ENCODE assay signal across 8 mouse cellular contexts in genomic region chr12:53252572-53253422, GRCm38 (mm10). TPM values are rescaled to one million over a fixed set of nuclear protein-coding genes. Genes with fewer than 3 reads are reported as not detected.
DNase-seq lines count a peak whose midpoint lies in the region; ATAC-seq lines count a peak whose summit lies in the region.

No protein-coding gene starts in this region.

- ATAC-seq in embryonic facial prominence, embryonic 13.5 days (ENCODE audit: insufficient number of reproducible peaks, insufficient read depth, low FRiP score, low TSS enrichment, low read depth), result peak; percentile 63
- ATAC-seq in limb, embryonic 13.5 days (ENCODE audit: low FRiP score, low read depth), result peak; percentile 52
- peak; percentile 23; the same call in 1 of the 2 replicates for ATAC-seq in neural tube, embryonic 11.5 days (ENCODE audit: insufficient read depth, low FRiP score, low TSS enrichment)

- peak overlapping the region; percentile 90 for H3K27ac ChIP-seq in embryonic facial prominence, embryonic 13.5 days
- H3K27ac ChIP-seq in hindbrain, embryonic 10.5 days, result peak overlapping the region; percentile 100
- H3K27ac ChIP-seq in limb, embryonic 13.5 days, result peak overlapping the region; percentile 98
- H3K27ac ChIP-seq in neural tube, embryonic 11.5 days (ENCODE audit: low read depth, low read length), result peak overlapping the region; percentile 98

- peaks cover 23% of the 10 kb centered on the region for H3K4me1 ChIP-seq in embryonic facial prominence, embryonic 13.5 days
- peaks cover 53% of the 10 kb centered on the region for H3K4me1 ChIP-seq in hindbrain, embryonic 10.5 days (replicated peaks)
- peaks cover 36% of the 10 kb centered on the region for H3K4me1 ChIP-seq in limb, embryonic 13.5 days
- H3K4me1 ChIP-seq in neural tube, embryonic 11.5 days (ENCODE audit: control insufficient read depth, insufficient read depth, low read length), result peaks cover 26% of the 10 kb centered on the region

- no peaks in the 10 kb centered on the region for H3K9me3 ChIP-seq in embryonic facial prominence, embryonic 13.5 days
- H3K9me3 ChIP-seq in hindbrain, embryonic 10.5 days, result no peaks in the 10 kb centered on the region
- no peaks in the 10 kb centered on the region for H3K9me3 ChIP-seq in limb, embryonic 13.5 days
- H3K9me3 ChIP-seq in neural tube, embryonic 11.5 days (ENCODE audit: control insufficient read depth, low read length), result no peaks in the 10 kb centered on the region

- DNase-seq in layer of hippocampus, adult 11-12 months (ENCODE audit: low spot score), result peak; percentile 18
- DNase-seq in layer of hippocampus, adult 9-11 months, result no peak
- DNase-seq in adrenal gland, adult 18-20 months (ENCODE audit: low spot score in 2 of 2), result peak; percentile 36 to 45
- peak; percentile 73 for DNase-seq in hindbrain, embryonic 10.5 days (ENCODE audit: low spot score)
- peak; percentile 69 for DNase-seq in neural tube, embryonic 11.5 days (ENCODE audit: low spot score)
- no peak for DNase-seq in T-cell, adult 2 months (ENCODE audit: low spot score)

- under 1% methylated on average over 84 of the region's 115 CpGs for WGBS in embryonic facial prominence, embryonic 13.5 days
- WGBS in hindbrain, embryonic 10.5 days, result under 1% methylated on average over 115 of the region's 115 CpGs
- under 1% methylated on average over 83 of the region's 115 CpGs for WGBS in limb, embryonic 13.5 days
- under 1% methylated on average over 74 of the region's 115 CpGs for WGBS in neural tube, embryonic 11.5 days

- no peaks in the 10 kb centered on the region for H3K36me3 ChIP-seq in embryonic facial prominence, embryonic 13.5 days
- H3K36me3 ChIP-seq in hindbrain, embryonic 10.5 days, result no peaks in the 10 kb centered on the region
- no peaks in the 10 kb centered on the region for H3K36me3 ChIP-seq in limb, embryonic 13.5 days
- H3K36me3 ChIP-seq in neural tube, embryonic 11.5 days (ENCODE audit: control insufficient read depth, insufficient read depth, low read length), result no peaks in the 10 kb centered on the region

- peak overlapping the region; percentile 74 for H3K4me3 ChIP-seq in embryonic facial prominence, embryonic 13.5 days
- H3K4me3 ChIP-seq in hindbrain, embryonic 10.5 days, result peak overlapping the region; percentile 83
- H3K4me3 ChIP-seq in limb, embryonic 13.5 days, result peak overlapping the region; percentile 77
- peak overlapping the region; percentile 87 for H3K4me3 ChIP-seq in neural tube, embryonic 11.5 days (ENCODE audit: low read depth, low read length)

- H3K9ac ChIP-seq in embryonic facial prominence, embryonic 13.5 days, result peak overlapping the region; percentile 90
- H3K9ac ChIP-seq in limb, embryonic 13.5 days, result peak overlapping the region; percentile 96
- H3K9ac ChIP-seq in neural tube, embryonic 11.5 days (ENCODE audit: low read length), result peak overlapping the region; percentile 99

- H3K27me3 ChIP-seq in embryonic facial prominence, embryonic 13.5 days, result peaks cover 63% of the 10 kb centered on the region
- H3K27me3 ChIP-seq in hindbrain, embryonic 10.5 days (ENCODE audit: insufficient read depth, poor library complexity, severe bottlenecking), result peaks cover 20% of the 10 kb centered on the region
- peaks cover 31% of the 10 kb centered on the region for H3K27me3 ChIP-seq in limb, embryonic 13.5 days
- peaks cover 4% of the 10 kb centered on the region; the same call in 1 of the 2 replicates for H3K27me3 ChIP-seq in neural tube, embryonic 11.5 days (ENCODE audit: control insufficient read depth, insufficient read depth, low read length)

- peak overlapping the region; percentile 86 for H3K4me2 ChIP-seq in embryonic facial prominence, embryonic 13.5 days
- peak overlapping the region; percentile 71 for H3K4me2 ChIP-seq in limb, embryonic 13.5 days (replicated peaks)
- peak overlapping the region; percentile 75 for H3K4me2 ChIP-seq in neural tube, embryonic 11.5 days (ENCODE audit: low read depth)

RNA-seq across cellular contexts. Expression of gene Npas3, which starts 4.3 kb away (rescaled TPM):
- 1 to 10 TPM; 1.1 to 2.1 TPM for total RNA-seq in adrenal gland, adult 18-20 months (2021)
- 4.3 and 6.2 TPM in 2 replicates for polyA plus RNA-seq in embryonic facial prominence, embryonic 13.5 days (2015; fragmentation: Nextera tagmentation; extraction: Ambion mirVana)
- 6.6 and 12.2 TPM in 2 replicates for polyA plus RNA-seq in hindbrain, embryonic 10.5 days (2016; fragmentation: Nextera tagmentation; extraction: Ambion mirVana)
- polyA plus RNA-seq in limb, embryonic 13.5 days (2015; fragmentation: Nextera tagmentation; extraction: Ambion mirVana), result 7.8 and 8.6 TPM in 2 replicates
- 15.0 and 18.0 TPM in 2 replicates for polyA plus RNA-seq in neural tube, embryonic 11.5 days (2014; fragmentation: Nextera tagmentation; extraction: Ambion mirVana)

Comparison
In these comparisons a context has a peak if more than half of its experiments do, and no peak if none do; other contexts are left out.
1. DNase-seq: peak in layer of hippocampus, adult 11-12 months (single experiment), adrenal gland, adult 18-20 months (2 of 2), hindbrain, embryonic 10.5 days (single experiment) and neural tube, embryonic 11.5 days (single experiment); none in layer of hippocampus, adult 9-11 months (single experiment) and T-cell, adult 2 months (single experiment).
2. Peak in every context shown above with its lines, with median percentiles within 50 percentile points of each other: ATAC-seq, H3K27ac ChIP-seq, H3K4me2 ChIP-seq, H3K4me3 ChIP-seq and H3K9ac ChIP-seq.